Mouse (Mus musculus) heart, embryonic 10.5 days (tissue): ENCODE results near the gene Map3k9. TPM values are rescaled to one million over a fixed set of nuclear protein-coding genes. Genes with fewer than 3 reads are reported as not detected.
A peak's percentile ranks its signal among the peaks of the same experiment; 100 is the strongest.

Experiments
- DNase-seq: peaks from one replicate; pipeline ENCODE4 v3.0.0-alpha.2; 2017; ENCODE audit warnings: low spot score
- H3K27ac ChIP-seq: fragments of 300-500 bp; sonication (generic); 2 replicates; pipeline ENCODE4 v1.5.1; 2016; ENCODE audit warnings: mild to moderate bottlenecking
- H3K27me3 ChIP-seq: fragments of 300-500 bp; sonication (generic); 2 replicates; pipeline ENCODE4 v1.6.1; 2016; ENCODE audit warnings: mild to moderate bottlenecking; ENCODE audit not compliant: poor library complexity, insufficient read depth, severe bottlenecking
- H3K36me3 ChIP-seq: fragments of 300-500 bp; sonication (generic); 2 replicates; pipeline ENCODE4 v1.6.1; 2016; ENCODE audit warnings: mild to moderate bottlenecking, moderate library complexity
- H3K4me1 ChIP-seq: fragments of 300-500 bp; sonication (generic); 2 replicates; pipeline ENCODE4 v1.6.1; 2016; ENCODE audit warnings: mild to moderate bottlenecking
- H3K4me3 ChIP-seq: fragments of 300-500 bp; sonication (generic); 2 replicates; pipeline ENCODE4 v1.5.1; 2016; ENCODE audit warnings: mild to moderate bottlenecking, moderate library complexity
- H3K9me3 ChIP-seq: fragments of 300-500 bp; sonication (generic); 2 replicates; pipeline ENCODE4 v1.6.1; 2016; ENCODE audit warnings: mild to moderate bottlenecking, moderate library complexity
- WGBS: fragments of 180-500 bp; shearing (Covaris S2); methylation state at CpG from one replicate; pipeline ENCODE4 v1.1.7; 2016; 5-methylcytosine and 5-hydroxymethylcytosine counted together
- polyA plus RNA-seq: library from polyadenylated mRNA; unstranded; fragments of >200 nt; fragmentation: Nextera tagmentation; extraction: Ambion mirVana; gene quantifications from 2 replicates; pipeline ENCODE4 v1.2.1, GENCODE M21; 2016

Map3k9 gene
- polyA plus RNA-seq, 1 experiment from 2014 or later = 0.59 TPM

DNA sequence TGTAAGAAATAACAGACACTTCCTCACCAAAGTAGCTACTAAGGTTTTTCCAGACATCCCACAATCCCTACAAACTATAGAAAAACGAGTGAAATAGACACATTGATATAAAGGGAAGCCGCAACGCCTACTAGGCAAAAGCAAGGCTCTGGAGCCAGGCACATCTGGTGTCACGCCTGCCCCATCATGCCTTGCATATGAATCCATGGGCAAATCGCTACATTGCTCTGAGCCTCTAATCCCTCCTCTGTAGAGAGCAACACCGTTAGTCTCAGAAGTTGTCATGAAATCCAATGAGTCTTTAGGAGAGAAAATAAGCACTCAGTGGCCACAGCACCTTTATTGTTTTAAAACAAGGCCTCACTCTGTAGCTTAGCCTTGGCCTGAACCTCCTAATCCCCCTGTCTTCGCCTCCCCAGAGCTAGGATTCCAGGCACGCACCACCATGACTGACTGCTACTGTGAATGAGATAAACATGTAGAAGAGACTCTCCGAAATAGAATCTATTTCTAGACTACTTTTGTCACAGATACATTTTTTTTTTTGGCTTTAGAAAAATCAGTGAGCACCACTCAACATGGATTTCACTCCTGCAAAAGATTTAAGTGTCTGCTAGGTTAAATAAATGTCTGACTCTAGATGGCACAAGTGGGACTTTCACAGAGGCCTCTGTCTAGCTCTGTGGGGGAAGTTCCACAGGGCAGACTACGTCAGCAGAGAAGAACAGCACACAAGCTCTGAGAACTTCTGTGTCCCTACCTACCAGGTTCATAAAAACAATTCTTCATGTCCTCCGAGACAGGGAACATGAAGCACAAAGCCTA lies 45.5 kb downstream of the Map3k9 start:
- DNase-seq = no peak
- H3K27ac ChIP-seq = no peak overlapping the region
- 76% methylated on average over 11 of the region's 11 CpGs for WGBS
- no peak overlapping the region for H3K4me3 ChIP-seq
- no peaks in the 10 kb centered on the region for H3K27me3 ChIP-seq
- H3K36me3 ChIP-seq = no peaks in the 10 kb centered on the region
- H3K9me3 ChIP-seq = no peaks in the 10 kb centered on the region
- H3K4me1 ChIP-seq = no peaks in the 10 kb centered on the region

DNA sequence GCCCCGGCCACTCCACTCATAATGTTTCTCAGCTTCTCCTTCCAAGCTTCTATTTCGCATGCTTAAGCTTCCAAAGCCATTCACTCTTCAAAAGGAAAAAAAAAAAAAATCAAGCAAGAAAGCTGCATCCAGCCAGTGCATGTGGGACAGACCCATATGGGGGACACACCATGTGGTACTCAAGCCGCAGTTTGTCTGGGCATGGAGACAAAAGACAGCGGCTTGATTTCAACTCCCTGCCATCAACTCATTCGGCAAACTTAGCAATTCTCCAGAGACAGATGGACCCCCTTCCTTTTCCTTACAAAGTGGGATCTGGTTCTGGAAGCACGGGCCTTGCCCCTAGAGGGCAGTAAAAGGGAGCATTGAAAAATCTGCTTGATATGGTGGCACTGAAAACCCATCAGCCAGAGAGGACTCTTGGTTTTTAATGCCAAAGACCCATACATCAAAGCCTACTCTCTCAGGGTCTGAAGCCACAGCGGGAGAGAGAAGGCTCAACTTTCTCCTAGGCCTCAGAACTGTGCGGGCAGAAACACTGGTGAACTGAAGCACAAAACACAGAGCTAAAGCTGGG lies 54.6 kb downstream of the Map3k9 start:
- Histone ChIP-seq H3K27ac (no peak overlapping the region), H3K27me3 (peaks cover 5% of the 10 kb centered on the region; the same call in 1 of the 2 replicates), H3K9me3 (no peaks in the 10 kb centered on the region), H3K36me3 (no peaks in the 10 kb centered on the region), H3K4me3 (no peak overlapping the region), H3K4me1 (no peaks in the 10 kb centered on the region)
- DNase-seq = no peak
- 74% methylated on average over 8 of the region's 8 CpGs for WGBS

DNA sequence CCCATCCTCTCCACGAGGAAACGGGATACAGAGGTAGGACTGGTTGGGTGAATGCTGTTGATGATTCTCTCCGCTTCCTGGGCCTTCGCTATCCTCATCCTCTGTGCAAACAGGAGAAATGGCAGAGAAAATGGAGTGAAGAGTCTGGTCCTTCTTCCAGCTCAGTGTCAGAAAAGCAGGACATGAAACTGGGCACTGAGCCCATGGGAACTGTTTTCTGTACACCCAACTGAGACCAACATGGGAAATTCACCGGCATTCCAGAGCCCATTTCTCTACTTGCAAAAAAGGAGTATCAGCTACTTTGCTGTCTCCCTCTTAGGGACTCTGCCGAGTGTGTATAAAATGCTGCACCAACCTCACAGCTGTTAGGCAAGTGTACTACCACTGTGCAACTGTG lies 56.2 kb downstream of the Map3k9 start:
- peaks cover 5% of the 10 kb centered on the region; the same call in 1 of the 2 replicates for H3K27me3 ChIP-seq
- H3K4me1 ChIP-seq = no peaks in the 10 kb centered on the region
- DNase-seq = no peak
- H3K36me3 ChIP-seq = no peaks in the 10 kb centered on the region
- WGBS = 80% methylated on average over 6 of the region's 6 CpGs
- no peaks in the 10 kb centered on the region for H3K9me3 ChIP-seq
- H3K4me3 ChIP-seq = no peak overlapping the region
- no peak overlapping the region for H3K27ac ChIP-seq

DNA sequence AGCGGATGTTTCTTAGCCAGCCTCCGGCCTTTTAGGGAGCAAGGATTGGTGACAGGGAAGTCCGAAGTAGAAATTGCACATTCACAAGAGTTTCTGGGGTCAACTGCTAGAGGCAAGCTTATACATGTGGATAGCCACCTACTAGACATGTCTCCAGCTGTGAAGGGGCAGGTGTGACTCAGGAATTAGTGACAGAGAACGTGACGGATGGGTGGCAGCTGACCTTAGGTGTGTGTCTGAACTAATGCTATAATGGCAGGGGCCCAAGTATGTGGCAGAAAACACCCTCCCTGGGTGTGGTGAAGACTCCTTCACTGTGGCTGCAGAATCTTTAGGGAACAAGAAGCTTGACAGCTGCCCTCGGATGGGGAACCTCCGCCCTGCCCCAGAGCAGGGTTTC lies 57.6 kb downstream of the Map3k9 start:
- H3K4me1 ChIP-seq = no peaks in the 10 kb centered on the region
- no peaks in the 10 kb centered on the region; the same call in 1 of the 2 replicates for H3K27me3 ChIP-seq
- WGBS = 88% methylated on average over 7 of the region's 7 CpGs
- no peak for DNase-seq
- no peaks in the 10 kb centered on the region for H3K9me3 ChIP-seq
- H3K36me3 ChIP-seq = no peaks in the 10 kb centered on the region
- no peak overlapping the region for H3K27ac ChIP-seq
- H3K4me3 ChIP-seq = no peak overlapping the region

DNA sequence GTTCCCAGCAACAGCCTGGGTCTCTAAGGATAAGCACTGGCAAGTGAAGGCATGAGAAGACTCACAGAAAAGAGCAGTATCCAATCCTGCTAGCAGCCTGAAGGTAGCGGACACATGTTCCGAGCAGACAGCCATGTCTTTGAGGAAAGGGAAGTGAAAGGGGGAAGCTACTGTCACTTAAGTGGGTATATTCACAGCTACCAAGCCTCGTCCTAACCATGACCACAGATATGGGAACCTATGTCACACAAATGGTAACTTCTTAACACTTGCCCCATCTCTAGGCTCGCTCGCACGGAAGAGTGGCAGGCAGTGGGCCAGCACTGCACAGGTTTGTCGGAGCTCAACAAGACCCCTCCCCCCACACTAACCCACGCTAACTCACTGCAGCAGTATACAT lies 61.3 kb downstream of the Map3k9 start:
- H3K4me1 ChIP-seq = no peaks in the 10 kb centered on the region
- no peaks in the 10 kb centered on the region for H3K9me3 ChIP-seq
- no peaks in the 10 kb centered on the region; the same call in 1 of the 2 replicates for H3K27me3 ChIP-seq
- DNase-seq = no peak
- no peak overlapping the region for H3K4me3 ChIP-seq
- 84% methylated on average over 8 of the region's 8 CpGs for WGBS
- no peaks in the 10 kb centered on the region for H3K36me3 ChIP-seq
- H3K27ac ChIP-seq = no peak overlapping the region

DNA sequence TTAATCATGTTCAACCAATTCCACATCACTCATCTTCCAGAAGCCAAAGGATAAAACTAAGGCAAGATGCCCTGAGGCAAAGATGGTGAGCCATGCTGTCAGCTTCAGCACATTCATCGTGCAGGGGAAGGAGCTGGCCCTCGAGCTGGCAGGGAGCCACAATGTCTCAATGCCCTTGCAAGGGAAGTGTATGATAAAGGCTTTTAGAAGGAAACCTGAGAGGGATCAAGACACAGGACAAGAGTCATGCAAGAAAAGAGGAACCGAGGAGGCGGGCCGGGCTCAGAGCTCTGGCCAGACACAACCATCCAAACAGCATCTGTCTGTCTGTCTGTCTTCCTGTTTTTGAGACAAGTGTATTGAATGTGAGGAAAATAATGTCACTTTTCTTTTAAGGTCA lies 61.8 kb downstream of the Map3k9 start:
- no peak overlapping the region for H3K27ac ChIP-seq
- WGBS = 65% methylated on average over 5 of the region's 5 CpGs
- H3K4me3 ChIP-seq = no peak overlapping the region
- H3K36me3 ChIP-seq = no peaks in the 10 kb centered on the region
- no peak for DNase-seq
- no peaks in the 10 kb centered on the region for H3K9me3 ChIP-seq
- H3K27me3 ChIP-seq = no peaks in the 10 kb centered on the region; the same call in 1 of the 2 replicates
- H3K4me1 ChIP-seq = no peaks in the 10 kb centered on the region

DNA sequence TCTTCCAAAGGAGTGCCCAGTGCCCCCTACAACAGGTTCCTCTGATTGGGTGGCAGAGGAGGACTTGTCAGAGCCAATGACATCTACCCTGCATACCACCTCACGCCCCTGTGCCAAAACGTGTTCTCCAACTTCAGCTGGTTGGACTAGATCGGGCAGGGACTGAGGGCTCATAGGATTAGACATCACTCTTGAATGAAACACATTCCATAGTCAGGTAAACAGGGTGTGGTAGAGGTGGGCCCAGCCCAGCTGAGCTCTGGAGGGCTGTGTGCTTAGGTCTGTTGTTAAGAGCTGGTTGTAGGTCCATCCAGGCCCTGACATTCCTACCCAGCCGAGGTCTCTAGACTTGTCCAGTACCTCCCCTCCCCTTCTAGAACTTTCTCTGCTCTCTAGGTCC lies 68.4 kb downstream of the Map3k9 start:
- 74% methylated on average over 4 of the region's 4 CpGs for WGBS
- Histone ChIP-seq H3K9me3 (no peaks in the 10 kb centered on the region; the same call in 1 of the 2 replicates), H3K4me3 (no peak overlapping the region), H3K4me1 (no peaks in the 10 kb centered on the region), H3K27ac (no peak overlapping the region), H3K36me3 (no peaks in the 10 kb centered on the region), H3K27me3 (no peaks in the 10 kb centered on the region)
- no peak for DNase-seq

DNA sequence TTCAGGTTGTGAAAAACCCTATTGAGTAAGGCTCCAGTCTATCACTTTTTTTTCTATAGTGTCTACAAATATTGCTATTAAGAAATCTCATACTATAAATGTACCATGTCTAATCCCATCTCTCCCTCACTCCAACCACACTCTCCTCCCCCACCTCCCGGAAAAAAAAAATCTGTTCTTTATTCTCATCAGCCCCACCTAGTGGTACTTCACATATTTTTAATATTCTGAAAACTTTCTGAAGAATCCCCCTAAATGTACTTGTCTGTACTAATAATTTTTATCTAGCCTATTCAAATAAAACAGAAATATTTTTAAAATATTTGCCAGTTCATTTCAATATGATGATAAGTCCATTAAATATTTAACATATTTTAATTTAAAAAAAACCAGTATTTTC lies 78.1 kb downstream of the Map3k9 start:
- DNase-seq = no peak
- Histone ChIP-seq H3K9me3 (no peaks in the 10 kb centered on the region), H3K4me1 (no peaks in the 10 kb centered on the region), H3K4me3 (no peak overlapping the region), H3K27ac (no peak overlapping the region), H3K36me3 (no peaks in the 10 kb centered on the region), H3K27me3 (peaks cover 3% of the 10 kb centered on the region; the same call in 1 of the 2 replicates)
- WGBS = 20% methylated on average over 1 of the region's 1 CpGs

DNA sequence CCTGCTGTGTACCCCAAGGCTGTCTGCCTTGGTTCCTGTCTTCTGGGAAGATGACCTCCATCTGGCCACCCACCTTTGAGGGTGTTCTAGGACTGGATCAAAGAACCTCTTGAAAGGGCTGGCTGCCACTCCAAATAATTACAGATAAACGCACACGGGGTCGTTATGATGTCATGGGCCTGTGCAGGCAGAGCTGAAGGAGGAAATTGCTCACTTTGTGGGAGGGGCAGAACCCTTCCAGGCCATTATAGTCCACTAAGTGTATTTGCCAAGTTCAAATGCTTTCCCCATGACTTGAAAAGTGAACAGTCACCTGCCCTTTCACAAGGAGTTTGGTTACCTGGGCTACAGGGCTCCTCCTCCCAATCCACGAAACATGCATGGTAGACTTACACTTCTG lies 83.0 kb downstream of the Map3k9 start:
- Histone ChIP-seq H3K27me3 (peaks cover 5% of the 10 kb centered on the region; the same call in 1 of the 2 replicates), H3K27ac (no peak overlapping the region), H3K4me1 (no peaks in the 10 kb centered on the region), H3K4me3 (no peak overlapping the region), H3K9me3 (no peaks in the 10 kb centered on the region), H3K36me3 (no peaks in the 10 kb centered on the region)
- DNase-seq = no peak
- WGBS = 47% methylated on average over 4 of the region's 4 CpGs

DNA sequence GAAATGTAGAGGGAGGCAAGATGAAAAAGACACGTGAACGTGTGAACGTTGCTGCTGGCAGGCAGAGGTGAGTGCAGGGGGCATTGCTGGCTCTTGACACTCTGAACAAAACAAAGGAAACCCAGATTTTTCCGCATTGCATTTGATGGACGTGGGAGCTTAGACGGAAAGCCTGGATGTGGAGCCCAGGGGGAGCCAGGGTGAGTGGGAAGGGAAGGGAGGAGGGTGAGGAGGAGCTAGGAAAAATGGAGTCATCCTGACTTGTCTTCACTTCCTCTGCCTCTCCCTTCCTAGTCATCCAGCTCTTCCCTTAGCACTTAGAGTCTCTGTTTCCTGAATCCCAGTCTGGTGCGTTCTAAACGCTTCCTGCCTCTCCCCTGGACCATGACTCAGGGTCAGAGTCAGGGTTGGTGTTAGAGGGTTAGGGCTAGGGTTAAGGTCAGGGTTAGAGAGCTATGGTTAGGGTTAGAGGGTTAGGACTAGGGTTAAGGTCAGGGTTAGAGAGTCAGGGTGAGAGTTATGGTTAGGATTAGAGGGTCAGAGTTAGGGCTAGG lies 89.7 kb downstream of the Map3k9 start:
- H3K27ac ChIP-seq = peak overlapping the region; percentile 62
- WGBS = 38% methylated on average over 8 of the region's 8 CpGs
- no peaks in the 10 kb centered on the region for H3K36me3 ChIP-seq

DNA sequence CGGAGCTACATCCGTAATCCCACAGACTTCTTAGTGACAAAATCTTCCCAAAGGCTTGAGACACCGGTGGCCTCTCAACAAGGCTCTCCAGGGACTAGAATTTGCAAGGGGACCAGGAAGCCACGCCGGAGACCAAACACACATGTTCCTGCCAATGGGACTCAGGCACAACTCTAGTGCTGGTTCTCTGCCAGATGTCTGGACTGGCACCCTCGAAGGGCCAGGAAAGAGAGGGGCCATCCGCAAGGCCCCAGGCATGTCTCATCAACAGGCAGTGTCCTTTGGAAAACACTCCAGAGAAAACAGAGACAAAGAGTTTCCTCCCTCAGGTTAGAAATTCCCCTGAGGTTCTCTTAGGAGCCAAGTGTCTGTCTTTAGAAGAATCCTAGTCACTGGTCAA lies 90.2 kb downstream of the Map3k9 start:
- WGBS = 65% methylated on average over 7 of the region's 7 CpGs
- Histone ChIP-seq H3K27ac (peak overlapping the region; percentile 62), H3K4me1 (0 out of 2 replicates have a peak, but pooled peaks cover 9% of the 10 kb centered on the region), H3K9me3 (no peaks in the 10 kb centered on the region), H3K4me3 (no peak overlapping the region), H3K27me3 (0 out of 2 replicates have a peak, but pooled peaks cover 4% of the 10 kb centered on the region), H3K36me3 (no peaks in the 10 kb centered on the region)
- DNase-seq = no peak

More for the DNA sequence above, 89.7 kb downstream of the Map3k9 start:
- H3K4me1 ChIP-seq = 0 out of 2 replicates have a peak, but pooled peaks cover 9% of the 10 kb centered on the region
- no peaks in the 10 kb centered on the region for H3K9me3 ChIP-seq
- DNase-seq = no peak
- H3K27me3 ChIP-seq = 0 out of 2 replicates have a peak, but pooled peaks cover 4% of the 10 kb centered on the region
- no peak overlapping the region for H3K4me3 ChIP-seq

DNA sequence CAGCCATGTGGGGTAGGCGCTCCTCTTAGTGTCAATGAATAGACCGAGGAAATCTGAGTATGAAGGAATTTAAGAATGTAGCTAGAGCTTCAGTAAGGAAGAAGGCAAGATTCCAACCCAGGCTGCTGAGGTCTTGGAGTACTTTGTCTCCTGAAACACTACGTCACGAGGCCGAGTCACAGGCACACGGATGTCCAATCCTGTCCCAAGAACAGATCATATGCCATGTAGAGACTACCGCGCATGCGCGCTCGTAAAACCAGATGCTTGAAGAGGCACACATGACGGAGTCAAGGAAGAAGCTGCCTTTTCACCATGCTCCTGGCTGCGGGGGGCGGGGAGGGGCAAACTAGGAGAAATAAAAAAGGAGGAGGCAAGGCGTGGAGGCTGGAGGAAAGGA lies 90.9 kb downstream of the Map3k9 start:
- Histone ChIP-seq H3K27ac (peak overlapping the region; percentile 62), H3K4me3 (no peak overlapping the region), H3K36me3 (no peaks in the 10 kb centered on the region), H3K27me3 (0 out of 2 replicates have a peak, but pooled peaks cover 4% of the 10 kb centered on the region), H3K9me3 (no peaks in the 10 kb centered on the region), H3K4me1 (0 out of 2 replicates have a peak, but pooled peaks cover 9% of the 10 kb centered on the region)
- DNase-seq = no peak
- WGBS = 92% methylated on average over 15 of the region's 15 CpGs

DNA sequence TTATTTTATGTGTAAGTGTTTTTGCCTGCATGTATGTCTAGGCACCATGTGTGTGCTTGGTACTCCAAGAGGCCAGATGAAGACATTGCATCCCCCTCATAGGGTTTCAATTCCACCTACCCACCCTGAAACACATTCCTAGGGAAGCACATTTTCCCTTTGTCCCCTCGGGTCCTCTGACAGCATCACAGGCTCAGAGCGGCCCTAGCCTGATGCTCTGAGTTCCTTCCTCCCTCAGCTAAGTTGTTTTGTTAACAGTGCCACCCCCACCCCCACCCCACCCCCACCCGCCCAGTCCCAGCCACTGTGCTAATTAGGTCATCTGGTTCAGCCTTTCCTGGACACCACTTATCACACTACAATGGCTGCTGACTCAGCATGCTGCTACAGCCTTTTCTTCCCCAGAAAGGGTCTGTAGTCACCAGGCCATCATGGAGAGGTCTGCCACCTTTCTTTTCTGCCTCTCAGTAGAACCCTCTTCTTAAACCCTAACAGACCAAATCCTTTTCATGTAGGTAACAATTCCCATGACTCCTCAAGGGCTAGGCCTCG lies 91.4 kb downstream of the Map3k9 start:
- Histone ChIP-seq H3K36me3 (no peaks in the 10 kb centered on the region), H3K27me3 (0 out of 2 replicates have a peak, but pooled peaks cover 4% of the 10 kb centered on the region), H3K9me3 (no peaks in the 10 kb centered on the region), H3K4me3 (no peak overlapping the region), H3K4me1 (0 out of 2 replicates have a peak, but pooled peaks cover 9% of the 10 kb centered on the region), H3K27ac (peak overlapping the region; percentile 62; the same call in 1 of the 2 replicates)
- 35% methylated on average over 4 of the region's 4 CpGs for WGBS
- DNase-seq = no peak
